Mouse (Mus musculus) small intestine, adult 2 months (tissue): ENCODE data around the gene Olfr1184. TPM values are rescaled to one million over a fixed set of nuclear protein-coding genes. Genes with fewer than 3 reads are reported as not detected.
"Not testable (repeated sequence)": the region's sequence is repeated elsewhere in the genome, so short reads cannot be mapped to it uniquely, and the experiment has no call there.

ENCODE experiments used
- H3K27ac ChIP-seq: fragments of 200-500 bp; 2 replicates; pipeline ENCODE4 v1.5.1; 2012; ENCODE audit warnings: low read depth, low read length, control low read depth, inconsistent platforms; ENCODE audit not compliant: insufficient read depth
- H3K27me3 ChIP-seq: fragments of 200-500 bp; 2 replicates; pipeline ENCODE4 v1.6.1; 2012; ENCODE audit warnings: mild to moderate bottlenecking, moderate library complexity, low read length, inconsistent platforms; ENCODE audit not compliant: control insufficient read depth, insufficient read depth
- H3K36me3 ChIP-seq: fragments of 200-500 bp; 2 replicates; pipeline ENCODE4 v1.6.1; 2012; ENCODE audit warnings: mild to moderate bottlenecking, low read length, control low read depth, inconsistent platforms; ENCODE audit not compliant: control insufficient read depth, insufficient read depth
- H3K4me1 ChIP-seq: fragments of 200-500 bp; 2 replicates; pipeline ENCODE4 v1.6.1; 2012; ENCODE audit warnings: low read length, inconsistent platforms, mixed read lengths; ENCODE audit not compliant: control insufficient read depth, insufficient read depth, insufficient read length
- H3K4me3 ChIP-seq: fragments of 200-500 bp; 2 replicates; pipeline ENCODE4 v1.5.1; 2012; ENCODE audit warnings: low read depth, mild to moderate bottlenecking, control low read depth, inconsistent platforms, low read length, moderate library complexity
- CTCF ChIP-seq: fragments of 200-500 bp; IDR thresholded peaks from 2 replicates; pipeline ENCODE4 v1.5.1; 2012; ENCODE audit warnings: low read depth, mild to moderate bottlenecking, control low read depth, inconsistent platforms, low read length, moderate library complexity, mixed read lengths; ENCODE audit not compliant: insufficient replicate concordance, insufficient read length; ENCODE audit errors: extremely low read depth
- POLR2A ChIP-seq: fragments of 200-500 bp; IDR thresholded peaks from 2 replicates; pipeline ENCODE4 v1.6.1; 2012; ENCODE audit warnings: low read depth, mild to moderate bottlenecking, control low read depth, inconsistent platforms, low read length, moderate library complexity
- WGBS: fragments of 180-500 bp; shearing (Covaris S2); methylation state at CpG from one replicate; pipeline ENCODE4 v1.1.7; 2018; 5-methylcytosine and 5-hydroxymethylcytosine counted together
- polyA plus RNA-seq: library from polyadenylated mRNA; depleted of rRNA; stranded (reverse); fragments of >200 nt; gene quantifications from 2 replicates; pipeline ENCODE4 v1.2.3, GENCODE M21; 2012; rRNA removed

Gene Olfr1184
- not detected in 2 replicates for polyA plus RNA-seq

GRCm38 (mm10) chr2:88483298-88483697 is at the start of gene Olfr1184:
Gene Olfr1184, plus strand, starts transcription at chr2:88483598.
- no peaks in the 10 kb centered on the region for H3K4me1 ChIP-seq
- no peak within 1 kb of the TSS for H3K27ac ChIP-seq
- no peaks in the 10 kb centered on the region for H3K27me3 ChIP-seq
- TF ChIP-seq CTCF, result no peak
- no peak for TF ChIP-seq POLR2A
- H3K36me3 ChIP-seq, result no peaks in the 10 kb centered on the region
- WGBS, result 82% methylated on average over 2 of the region's 2 CpGs
- H3K4me3 ChIP-seq, result no peak within 1 kb of the TSS

GRCm38 (mm10) chr2:88449031-88449430 is 34.4 kb upstream of the Olfr1184 start, which contains the start of gene Gm13757:
Gene Gm13757, minus strand, starts transcription at chr2:88449131.
- Histone ChIP-seq H3K4me1 (no peaks in the 10 kb centered on the region), H3K36me3 (no peaks in the 10 kb centered on the region), H3K4me3 (no peak within 1 kb of the TSS), H3K27me3 (no peaks in the 10 kb centered on the region), H3K27ac (no peak within 1 kb of the TSS)
- no peak for TF ChIP-seq POLR2A
- no peak for TF ChIP-seq CTCF
- WGBS, result 89% methylated on average over 1 of the region's 1 CpGs

GRCm38 (mm10) chr2:88454567-88454966 is 28.8 kb upstream of the Olfr1184 start, which contains the start of gene Olfr1183:
Gene Olfr1183, plus strand, starts transcription at chr2:88454867.
- 81% methylated on average over 1 of the region's 1 CpGs for WGBS
- not testable (repeated sequence) for H3K27me3 ChIP-seq, H3K4me3 ChIP-seq, H3K4me1 ChIP-seq, H3K27ac ChIP-seq, H3K36me3 ChIP-seq

GRCm38 (mm10) chr2:88493020-88493419 is 9.6 kb downstream of the Olfr1184 start, which contains the start of gene Olfr1185-ps1:
Gene Olfr1185-ps1, plus strand, starts transcription at chr2:88493320.
- WGBS, result 59% methylated on average over 2 of the region's 2 CpGs
- Histone ChIP-seq H3K4me1 (no peaks in the 10 kb centered on the region), H3K27me3 (no peaks in the 10 kb centered on the region), H3K27ac (no peak within 1 kb of the TSS), H3K36me3 (no peaks in the 10 kb centered on the region), H3K4me3 (no peak within 1 kb of the TSS)
- TF ChIP-seq POLR2A (no peak), CTCF (no peak)

- no peaks in the 10 kb centered on the region for H3K4me1 ChIP-seq
- H3K27me3 ChIP-seq, result no peaks in the 10 kb centered on the region
- no peak for TF ChIP-seq POLR2A
- no peak for TF ChIP-seq CTCF
- H3K27ac ChIP-seq, result no peak within 1 kb of the TSS
- H3K36me3 ChIP-seq, result no peaks in the 10 kb centered on the region
- 76% methylated on average over 2 of the region's 2 CpGs for WGBS
- H3K4me3 ChIP-seq, result no peak within 1 kb of the TSS
Observed at GRCm38 (mm10) chr2:88518251-88518650, 34.9 kb downstream of the Olfr1184 start, which contains the start of gene Olfr1186. Gene Olfr1186, plus strand, starts transcription at chr2:88518551.

- no peaks in the 10 kb centered on the region for H3K4me1 ChIP-seq
- H3K4me3 ChIP-seq, result no peak overlapping the region
- no peaks in the 10 kb centered on the region for H3K27me3 ChIP-seq
- 53% methylated on average over 3 of the region's 3 CpGs for WGBS
- no peak overlapping the region for H3K27ac ChIP-seq
- no peak for TF ChIP-seq CTCF
- no peak for TF ChIP-seq POLR2A
- no peaks in the 10 kb centered on the region for H3K36me3 ChIP-seq
Observed at GRCm38 (mm10) chr2:88525720-88526119, 42.3 kb downstream of the Olfr1184 start.

Other genes starting within 250 kb of the Olfr1184 start
- gene Olfr1173, start 203.7 kb upstream of the Olfr1184 start, polyA plus RNA-seq, result not detected in 2 replicates
- not detected in 2 replicates for gene Olfr1174-ps, start 168.5 kb upstream of the Olfr1184 start, polyA plus RNA-seq
- gene Olfr1175-ps, start 156.4 kb upstream of the Olfr1184 start, polyA plus RNA-seq, result not detected in 2 replicates
- not detected in 2 replicates for gene Olfr1176, start 146.9 kb upstream of the Olfr1184 start, polyA plus RNA-seq
- not detected in 2 replicates for gene Olfr1177-ps, start 137.1 kb upstream of the Olfr1184 start, polyA plus RNA-seq
- gene Olfr1178, start 96.5 kb upstream of the Olfr1184 start, polyA plus RNA-seq, result not detected in 2 replicates
- gene Olfr1179, start 77.1 kb upstream of the Olfr1184 start, polyA plus RNA-seq, result not detected in 2 replicates
- gene Olfr1180, start 64.4 kb upstream of the Olfr1184 start, polyA plus RNA-seq, result not detected in 2 replicates
- not detected in 2 replicates for gene Olfr1181, start 57.4 kb upstream of the Olfr1184 start, polyA plus RNA-seq
- gene Gm13757, start 34.5 kb upstream of the Olfr1184 start, polyA plus RNA-seq, result not detected in 2 replicates
- not detected in 2 replicates for gene Olfr1183, start 28.7 kb upstream of the Olfr1184 start, polyA plus RNA-seq
- not detected in 2 replicates for gene Olfr1185-ps1, start 9.7 kb downstream of the Olfr1184 start, polyA plus RNA-seq
- gene Olfr1186, start 35.0 kb downstream of the Olfr1184 start, polyA plus RNA-seq, result not detected in 2 replicates
- not detected in 2 replicates for gene Olfr1188, start 73.3 kb downstream of the Olfr1184 start, polyA plus RNA-seq
- not detected in 2 replicates for gene Olfr1189, start 102.9 kb downstream of the Olfr1184 start, polyA plus RNA-seq
- not detected in 2 replicates for gene Olfr1191-ps1, start 156.9 kb downstream of the Olfr1184 start, polyA plus RNA-seq
- not detected in 2 replicates for gene Olfr1192-ps1, start 164.9 kb downstream of the Olfr1184 start, polyA plus RNA-seq
- not detected in 2 replicates for gene Olfr1193, start 192.0 kb downstream of the Olfr1184 start, polyA plus RNA-seq
- gene Olfr1195, start 205.6 kb downstream of the Olfr1184 start, polyA plus RNA-seq, result not detected in 2 replicates
- not detected in 2 replicates for gene Olfr1196, start 221.0 kb downstream of the Olfr1184 start, polyA plus RNA-seq
- gene Olfr1197, start 248.8 kb downstream of the Olfr1184 start, polyA plus RNA-seq, result not detected in 2 replicates